Mouse (Mus musculus) stomach, embryonic 14.5 days (tissue): ENCODE results near the gene Cmtm8. TPM values are rescaled to one million over a fixed set of nuclear protein-coding genes. Genes with fewer than 3 reads are reported as not detected.

Source experiments
- ATAC-seq: fragments of 200-750 bp; cut with Nextera tagmentation; 2 replicates; pipeline ENCODE4 v1.8.0; 2017; ENCODE audit warnings: low read depth, moderate TSS enrichment; ENCODE audit not compliant: insufficient number of reproducible peaks, insufficient read depth, low FRiP score
- H3K27ac ChIP-seq: fragments of 300-500 bp; sonication (generic); 2 replicates; pipeline ENCODE4 v1.5.1; 2014; ENCODE audit warnings: mild to moderate bottlenecking, low read length, moderate library complexity, mixed read lengths
- H3K27me3 ChIP-seq: fragments of 300-500 bp; sonication (generic); 2 replicates; pipeline ENCODE4 v1.6.1; 2014; ENCODE audit warnings: low read length, control low read depth, mixed read lengths; ENCODE audit not compliant: control insufficient read depth, insufficient read depth
- H3K36me3 ChIP-seq: fragments of 300-500 bp; sonication (generic); 2 replicates; pipeline ENCODE4 v1.6.1; 2014; ENCODE audit warnings: mild to moderate bottlenecking, control low read depth, low read length, moderate library complexity, mixed read lengths; ENCODE audit not compliant: control insufficient read depth, insufficient read depth
- H3K4me1 ChIP-seq: fragments of 300-500 bp; sonication (generic); 2 replicates; pipeline ENCODE4 v1.6.1; 2014; ENCODE audit warnings: low read length, control low read depth, mixed read lengths; ENCODE audit not compliant: control insufficient read depth, insufficient read depth
- H3K4me2 ChIP-seq: fragments of 300-500 bp; sonication (generic); replicated peaks from 2 replicates; pipeline ENCODE4 v1.6.1; 2014; ENCODE audit warnings: low read depth, low read length, control low read depth
- H3K4me3 ChIP-seq: fragments of 300-500 bp; sonication (generic); 2 replicates; pipeline ENCODE4 v1.5.1; 2014; ENCODE audit warnings: low read depth, low read length, control low read depth
- H3K9ac ChIP-seq: fragments of 300-500 bp; sonication (generic); replicated peaks from 2 replicates; pipeline ENCODE4 v1.6.1; 2014; ENCODE audit warnings: low read depth, mild to moderate bottlenecking, control low read depth, low read length, moderate library complexity, mixed read lengths
- H3K9me3 ChIP-seq: fragments of 300-500 bp; sonication (generic); 2 replicates; pipeline ENCODE4 v1.6.1; 2016; ENCODE audit warnings: low read depth, low read length, control low read depth; ENCODE audit not compliant: control insufficient read depth
- WGBS: fragments of 180-500 bp; shearing (Covaris S2); extraction: QIAGEN DNeasy Blood & Tissue Kit; methylation state at CpG from one replicate; pipeline ENCODE4 v1.1.7; 2014; 5-methylcytosine and 5-hydroxymethylcytosine counted together
- polyA plus RNA-seq: library from polyadenylated mRNA; unstranded; fragments of >200 nt; fragmentation: Nextera tagmentation; extraction: Ambion mirVana; gene quantifications from 2 replicates; pipeline ENCODE4 v1.2.1, GENCODE M21; 2014

Gene Cmtm8
- polyA plus RNA-seq, 1 experiment from 2014 or later, result 54.3 TPM

GRCm38 (mm10) chr9:114789557-114789956, 54.4 kb downstream of the Cmtm8 start:
- ATAC-seq, result no peak
- WGBS, result 67% methylated on average over 7 of the region's 7 CpGs

GRCm38 (mm10) chr9:114788697-114789096, 55.3 kb downstream of the Cmtm8 start:
- Histone ChIP-seq H3K4me2 (no peak overlapping the region), H3K36me3 (no peaks in the 10 kb centered on the region), H3K4me3 (no peak overlapping the region), H3K27me3 (no peaks in the 10 kb centered on the region), H3K9me3 (no peaks in the 10 kb centered on the region), H3K9ac (no peak overlapping the region), H3K4me1 (peaks cover 7% of the 10 kb centered on the region; the same call in 1 of the 2 replicates), H3K27ac (no peak overlapping the region)
- no peak for ATAC-seq
- 83% methylated on average over 8 of the region's 8 CpGs for WGBS

More at GRCm38 (mm10) chr9:114789557-114789956, 54.4 kb downstream of the Cmtm8 start:
- H3K4me2 ChIP-seq, result no peak overlapping the region
- H3K27me3 ChIP-seq, result no peaks in the 10 kb centered on the region
- no peak overlapping the region for H3K9ac ChIP-seq
- no peaks in the 10 kb centered on the region for H3K36me3 ChIP-seq
- H3K9me3 ChIP-seq, result no peaks in the 10 kb centered on the region
- H3K4me3 ChIP-seq, result no peak overlapping the region
- H3K27ac ChIP-seq, result no peak overlapping the region
- peaks cover 7% of the 10 kb centered on the region; the same call in 1 of the 2 replicates for H3K4me1 ChIP-seq

- ATAC-seq, result no peak
- no peak overlapping the region for H3K4me2 ChIP-seq
- no peaks in the 10 kb centered on the region for H3K9me3 ChIP-seq
- H3K9ac ChIP-seq, result no peak overlapping the region
- WGBS, result 87% methylated on average over 7 of the region's 7 CpGs
- H3K4me1 ChIP-seq, result peaks cover 7% of the 10 kb centered on the region; the same call in 1 of the 2 replicates
- H3K4me3 ChIP-seq, result no peak overlapping the region
- no peak overlapping the region for H3K27ac ChIP-seq
- no peaks in the 10 kb centered on the region for H3K27me3 ChIP-seq
- H3K36me3 ChIP-seq, result no peaks in the 10 kb centered on the region
These were observed 56.2 kb downstream of the Cmtm8 start for GRCm38 (mm10) chr9:114787716-114788115.

- H3K9ac ChIP-seq, result no peak overlapping the region
- no peaks in the 10 kb centered on the region for H3K36me3 ChIP-seq
- WGBS, result 98% methylated on average over 5 of the region's 5 CpGs
- ATAC-seq, result no peak
- no peak overlapping the region for H3K4me2 ChIP-seq
- H3K4me3 ChIP-seq, result no peak overlapping the region
- H3K27ac ChIP-seq, result no peak overlapping the region
- no peaks in the 10 kb centered on the region for H3K9me3 ChIP-seq
- H3K4me1 ChIP-seq, result peaks cover 7% of the 10 kb centered on the region; the same call in 1 of the 2 replicates
- no peaks in the 10 kb centered on the region for H3K27me3 ChIP-seq
These were observed 56.8 kb downstream of the Cmtm8 start for GRCm38 (mm10) chr9:114787134-114787533.

DNA sequence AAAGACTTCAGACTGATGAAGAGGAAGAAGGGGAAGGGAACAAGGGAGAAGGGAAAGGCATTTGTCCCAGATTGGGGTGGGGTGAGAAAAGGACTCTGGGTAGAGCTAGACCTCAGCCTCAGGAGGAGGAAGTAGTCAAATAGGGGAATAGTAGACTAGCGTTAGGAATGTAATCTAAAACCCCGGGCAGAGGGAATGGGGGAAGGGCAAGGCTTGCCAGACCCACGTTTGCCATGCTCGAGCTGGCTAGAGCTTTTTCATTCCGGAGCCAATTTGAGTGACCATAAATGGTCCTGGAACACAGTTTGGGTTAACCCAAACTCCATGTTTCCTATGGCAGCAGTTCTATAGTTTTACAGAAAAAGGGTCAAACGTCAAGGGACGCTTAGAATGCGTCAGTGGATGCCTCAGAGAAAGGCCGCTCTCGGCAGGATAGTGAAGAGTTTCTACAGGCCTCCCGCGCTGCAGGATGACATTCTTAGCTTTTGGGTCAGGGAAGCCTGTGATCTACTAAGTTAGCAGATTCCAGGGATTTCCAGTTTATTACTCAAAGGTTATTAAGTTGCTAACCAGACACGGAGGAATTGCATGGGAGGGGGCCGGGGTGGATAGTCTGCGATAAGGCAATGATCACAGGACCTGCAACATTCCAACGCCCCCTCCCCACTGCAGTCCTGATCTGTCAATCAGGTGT, 58.4 kb downstream of the Cmtm8 start:
- no peaks in the 10 kb centered on the region for H3K27me3 ChIP-seq
- no peak overlapping the region for H3K9ac ChIP-seq
- H3K27ac ChIP-seq, result no peak overlapping the region
- ATAC-seq, result no peak
- no peak overlapping the region; the same call in 1 of the 2 replicates for H3K4me2 ChIP-seq
- 14% methylated on average over 16 of the region's 16 CpGs for WGBS
- H3K4me1 ChIP-seq, result peaks cover 7% of the 10 kb centered on the region; the same call in 1 of the 2 replicates
- no peaks in the 10 kb centered on the region for H3K36me3 ChIP-seq
- no peaks in the 10 kb centered on the region for H3K9me3 ChIP-seq
- H3K4me3 ChIP-seq, result no peak overlapping the region

- H3K27ac ChIP-seq, result peak within 1 kb of the TSS; percentile 81
- H3K4me2 ChIP-seq, result peak within 1 kb of the TSS; percentile 89
- no peaks in the 10 kb centered on the region for H3K9me3 ChIP-seq
- H3K36me3 ChIP-seq, result no peaks in the 10 kb centered on the region
- ATAC-seq, result peak; percentile 83
- peaks cover 13% of the 10 kb centered on the region; the same call in 1 of the 2 replicates for H3K4me1 ChIP-seq
- H3K4me3 ChIP-seq, result peak within 1 kb of the TSS; percentile 62
- peak within 1 kb of the TSS; percentile 79 for H3K9ac ChIP-seq
- H3K27me3 ChIP-seq, result no peaks in the 10 kb centered on the region
- WGBS, result under 1% methylated on average over 52 of the region's 54 CpGs
These were observed 62.3 kb downstream of the Cmtm8 start, which contains the start of gene Cmtm7 for GRCm38 (mm10) chr9:114781526-114782212. TSS of gene Cmtm7 (minus strand) at chr9:114781856.

DNA sequence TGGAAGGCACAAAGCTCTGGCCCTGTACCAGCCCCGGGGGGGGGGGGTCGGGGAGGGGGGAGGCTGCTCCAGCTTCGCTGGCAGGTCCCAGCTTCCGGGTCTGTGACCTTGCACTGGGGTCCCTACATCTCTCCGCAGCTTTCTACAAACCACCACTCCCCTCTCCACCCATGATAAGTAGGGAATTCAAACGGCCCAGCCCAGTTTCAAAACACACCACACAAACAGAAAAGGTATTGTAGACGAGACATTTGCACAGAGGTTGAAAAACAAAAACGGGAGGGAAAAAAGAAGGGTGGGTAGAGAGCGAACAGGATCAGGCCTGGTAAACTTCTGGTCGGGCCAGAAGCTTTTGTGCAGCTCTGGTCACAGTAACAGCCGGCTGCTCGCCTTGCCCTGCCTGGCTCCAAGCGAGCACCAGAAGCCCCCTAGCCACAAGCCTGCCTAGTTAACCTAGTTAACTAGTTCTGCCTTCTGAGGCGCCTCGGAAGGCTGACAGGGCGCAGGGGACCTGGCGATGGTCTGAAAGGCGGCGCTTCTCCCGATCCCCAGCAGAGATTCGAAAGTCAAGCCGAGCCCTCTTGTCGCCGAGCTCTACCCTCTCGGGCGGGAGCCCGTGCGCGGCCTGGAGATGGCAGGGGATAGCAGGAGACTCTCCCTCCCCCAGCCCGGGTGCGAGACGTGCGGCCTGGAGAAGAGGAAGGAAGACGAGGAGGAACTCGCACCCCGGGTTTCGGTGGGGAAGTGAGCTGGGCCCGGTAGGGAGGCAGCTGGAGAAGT, 63.0 kb downstream of the Cmtm8 start:
- Histone ChIP-seq H3K9ac (peak overlapping the region; percentile 79), H3K4me3 (peak overlapping the region; percentile 62), H3K27ac (peak overlapping the region; percentile 81), H3K9me3 (no peaks in the 10 kb centered on the region), H3K27me3 (no peaks in the 10 kb centered on the region), H3K4me1 (peaks cover 13% of the 10 kb centered on the region; the same call in 1 of the 2 replicates), H3K4me2 (peak overlapping the region; percentile 89), H3K36me3 (no peaks in the 10 kb centered on the region)
- 0 out of 2 replicates have a peak, but pooled peaks have one; percentile 12 for ATAC-seq
- whole genome bisulfite sequencing, result under 1% methylated on average over 38 of the region's 38 CpGs
